Mouse (Mus musculus) brown adipose tissue, adult 24 weeks (tissue): ENCODE data around the gene Tmem88b. TPM values are rescaled to one million over a fixed set of nuclear protein-coding genes. Genes with fewer than 3 reads are reported as not detected.

Source experiments
- H3K27ac ChIP-seq: fragments of 200-500 bp; replicated peaks from 2 replicates; pipeline ENCODE4 v1.5.1; 2012; ENCODE audit warnings: low read depth, mild to moderate bottlenecking, low read length
- H3K4me1 ChIP-seq: fragments of 200-500 bp; 2 replicates; pipeline ENCODE4 v1.6.1; 2012; ENCODE audit warnings: low read length, mixed read lengths; ENCODE audit not compliant: control insufficient read depth, insufficient read depth, insufficient read length
- H3K4me3 ChIP-seq: fragments of 200-500 bp; 2 replicates; pipeline ENCODE4 v1.5.1; 2012; ENCODE audit warnings: low read depth, mild to moderate bottlenecking, low read length, moderate library complexity; ENCODE audit not compliant: insufficient read depth
- polyA plus RNA-seq: library from polyadenylated mRNA; stranded (reverse); fragments of >200 nt; gene quantifications from 2 replicates; pipeline ENCODE4 v1.2.4, GENCODE M21; 2012; ENCODE audit not compliant: missing spikeins, insufficient read depth, insufficient read length

The Tmem88b gene
- 0.42 and 0.67 TPM in 2 replicates for polyA plus RNA-seq

DNA sequence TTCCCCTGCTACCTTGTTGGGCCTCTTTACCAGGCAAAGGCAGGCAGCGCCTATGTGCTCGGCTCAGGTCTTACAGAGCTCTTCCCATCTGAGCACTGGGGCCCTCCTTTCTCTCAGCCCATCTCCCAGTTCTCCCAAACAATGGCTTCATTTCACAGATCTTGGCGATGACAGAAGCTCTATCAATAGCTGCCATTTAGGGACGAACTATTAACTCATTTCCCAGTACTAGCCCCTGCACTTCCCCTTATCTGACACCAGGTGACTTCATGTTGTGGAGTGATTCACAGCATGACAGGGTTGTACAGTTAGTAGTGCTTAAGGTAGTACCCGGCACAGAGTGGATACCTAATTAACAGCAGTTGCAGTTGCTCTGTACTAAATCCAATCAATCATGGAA lies at the start of gene Tmem88b:
TSS of gene Tmem88b (minus strand) at position 56 of the 400 bp plus-strand sequence.
- peaks cover 3% of the 10 kb centered on the region; the same call in 1 of the 2 replicates for H3K4me1 ChIP-seq
- H3K27ac ChIP-seq: no peak within 1 kb of the TSS
- peak within 1 kb of the TSS; percentile 82 for H3K4me3 ChIP-seq

DNA sequence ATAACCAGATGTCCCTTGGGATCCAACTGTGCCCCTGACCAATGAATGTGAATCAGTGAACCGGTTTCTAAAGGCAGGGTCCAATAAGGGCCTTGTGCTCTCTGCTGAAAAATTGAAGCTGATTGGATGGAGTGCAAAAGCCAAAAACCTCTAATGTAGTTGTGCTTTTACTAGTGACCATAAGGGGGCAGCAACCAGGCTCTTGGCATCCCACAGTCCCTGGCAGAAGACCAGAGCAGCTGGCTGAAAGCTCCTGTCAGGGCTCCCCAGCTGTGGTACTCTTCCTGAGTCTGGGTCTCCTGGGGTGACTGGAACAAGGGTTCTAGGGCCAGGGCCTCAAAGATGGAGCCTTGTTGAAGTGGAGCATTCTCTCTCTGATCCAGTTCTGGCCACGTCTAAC lies 48.2 kb upstream of the Tmem88b start:
- H3K27ac ChIP-seq: peak overlapping the region; percentile 60

DNA sequence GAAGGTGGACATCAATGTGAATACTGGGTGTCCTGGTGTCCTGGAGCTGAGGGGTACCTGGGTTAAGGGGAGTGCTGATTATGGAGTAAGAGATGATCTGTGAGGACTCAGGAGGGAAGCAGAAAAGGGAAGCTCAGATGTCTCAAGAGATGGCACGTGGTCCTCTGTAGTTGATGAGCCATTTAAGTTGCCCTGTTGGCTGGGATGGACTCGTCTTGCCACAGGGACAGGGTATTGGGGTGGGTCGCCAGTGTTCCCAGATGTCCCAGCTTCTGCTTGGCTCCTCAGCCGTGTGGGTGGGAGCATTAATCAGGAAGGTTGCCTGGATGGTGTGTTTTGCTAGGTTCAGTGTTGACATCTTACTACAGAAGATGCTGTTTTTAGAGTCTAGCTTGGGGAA lies 47.6 kb upstream of the Tmem88b start:
- Histone ChIP-seq H3K4me3 (no peak overlapping the region), H3K27ac (no peak overlapping the region), H3K4me1 (peaks cover 19% of the 10 kb centered on the region)

More for the DNA sequence above, 48.2 kb upstream of the Tmem88b start:
- H3K4me1 ChIP-seq: peaks cover 21% of the 10 kb centered on the region
- H3K4me3 ChIP-seq: no peak overlapping the region

DNA sequence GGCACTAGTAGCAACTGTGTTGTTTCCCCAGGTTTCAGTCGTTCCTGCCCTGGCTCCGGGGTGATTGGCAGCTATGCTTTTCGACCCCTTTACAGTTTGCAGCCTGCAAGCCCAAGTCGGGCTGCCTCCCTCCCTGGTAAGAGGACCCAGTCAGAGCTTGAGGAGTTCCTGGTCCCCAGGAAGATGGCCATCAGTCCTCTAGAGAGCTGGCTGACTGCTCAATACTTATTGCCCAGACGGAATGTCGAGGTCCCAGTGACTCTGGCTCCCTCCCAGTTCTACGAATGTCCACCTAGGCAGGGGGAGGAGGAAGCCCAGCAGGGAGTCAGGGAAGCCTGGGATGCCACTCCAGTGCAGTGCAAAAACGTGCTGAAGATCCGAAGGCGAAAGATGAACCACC lies 46.6 kb upstream of the Tmem88b start:
- H3K4me1 ChIP-seq: peaks cover 11% of the 10 kb centered on the region
- peak overlapping the region; percentile 77 for H3K27ac ChIP-seq
- H3K4me3 ChIP-seq: peak overlapping the region; percentile 80

DNA sequence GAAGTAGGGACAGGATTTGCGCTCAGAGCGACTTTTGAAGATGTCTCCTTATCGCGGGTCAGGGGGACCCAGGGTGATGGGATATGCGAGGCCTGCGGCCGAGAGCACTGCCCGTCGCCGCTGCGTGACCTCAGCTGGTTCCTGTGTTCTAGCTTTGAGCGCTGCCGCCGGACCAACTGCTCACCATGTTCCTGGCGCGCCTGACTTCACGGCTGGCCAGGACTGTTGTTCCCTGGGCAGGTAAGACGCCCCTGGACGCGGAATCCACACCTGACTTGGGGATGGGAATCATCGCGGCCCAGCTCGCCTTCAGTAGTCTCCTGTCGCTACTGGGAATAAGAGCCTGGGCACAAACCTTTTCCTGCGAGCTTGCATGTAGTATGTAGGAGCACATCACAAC lies 46.2 kb upstream of the Tmem88b start:
- H3K4me3 ChIP-seq: peak overlapping the region; percentile 80
- H3K4me1 ChIP-seq: peaks cover 10% of the 10 kb centered on the region
- peak overlapping the region; percentile 77 for H3K27ac ChIP-seq

DNA sequence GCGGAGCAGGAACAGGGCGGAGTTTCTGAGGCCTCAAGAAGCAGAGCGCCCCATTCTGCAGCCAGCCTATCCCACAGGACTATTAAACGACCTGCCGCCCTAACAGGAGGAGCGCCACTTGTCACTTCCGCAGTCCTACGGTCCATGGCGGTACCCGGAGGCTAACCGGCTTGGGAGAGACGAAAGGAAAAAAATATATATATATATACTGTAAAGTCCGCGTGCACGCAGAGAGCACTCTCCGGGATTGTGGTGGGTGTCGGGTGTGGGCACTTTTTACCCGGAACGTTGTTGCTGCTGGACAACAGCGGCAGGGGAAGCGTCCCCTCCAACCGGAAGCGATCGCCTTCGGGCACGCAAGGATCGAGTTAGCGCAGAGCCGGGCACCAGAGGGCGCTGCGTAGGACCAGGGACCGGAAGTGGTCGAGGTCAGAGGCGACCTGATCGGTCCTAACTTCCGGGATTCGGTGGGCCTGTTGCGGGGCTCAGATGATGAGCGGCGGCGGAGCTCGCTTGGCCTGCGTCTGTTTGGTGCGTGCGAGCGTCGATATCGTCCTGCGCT lies 45.6 kb upstream of the Tmem88b start, which contains the start of gene Aurkaip1:
TSS of gene Aurkaip1 (plus strand) at position 68 of the 562 bp plus-strand sequence.
- Histone ChIP-seq H3K27ac (peak within 1 kb of the TSS; percentile 77), H3K4me1 (peaks cover 10% of the 10 kb centered on the region), H3K4me3 (peak within 1 kb of the TSS; percentile 80)

DNA sequence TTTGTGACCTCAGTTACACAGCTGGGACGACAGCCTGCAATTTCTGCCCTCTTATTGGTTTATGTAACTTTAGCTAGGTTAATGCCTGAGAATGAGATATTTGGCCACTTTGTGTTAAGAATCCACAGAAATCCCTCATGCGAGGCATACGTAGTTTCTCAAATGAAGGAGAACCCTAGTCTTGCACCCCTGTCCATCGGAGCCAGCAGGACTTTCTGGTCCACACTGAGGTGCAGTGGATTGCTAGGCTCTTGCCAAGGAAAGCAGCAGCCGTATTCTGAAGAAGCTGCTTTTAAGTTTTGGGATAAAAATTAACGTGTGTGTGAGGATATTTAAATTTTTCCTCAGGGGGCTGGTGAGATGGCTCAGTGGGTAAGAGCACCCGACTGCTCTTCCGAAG lies 44.9 kb upstream of the Tmem88b start:
- H3K4me1 ChIP-seq: peaks cover 10% of the 10 kb centered on the region
- H3K4me3 ChIP-seq: 0 out of 2 replicates have a peak overlapping the region, but pooled peaks have one; percentile 8
- no peak overlapping the region for H3K27ac ChIP-seq

DNA sequence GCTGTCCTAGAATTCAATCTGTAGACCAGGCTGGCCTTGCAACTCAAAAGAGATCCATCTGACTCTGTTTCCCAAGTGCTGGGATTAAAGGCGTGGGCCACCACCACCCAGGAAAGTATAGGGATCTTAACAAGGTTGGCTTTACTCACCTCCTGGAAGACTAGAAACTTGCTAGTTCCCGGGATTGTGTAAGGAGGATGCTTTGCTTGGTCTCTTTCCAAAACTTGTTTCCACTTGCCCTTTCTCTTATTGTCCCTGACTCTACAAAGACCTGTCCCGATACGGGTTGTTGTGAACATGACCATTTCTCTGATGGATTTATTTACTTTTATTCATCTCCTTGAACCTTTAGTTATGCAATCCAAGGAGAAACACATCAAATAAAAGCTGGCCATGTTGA lies 44.2 kb upstream of the Tmem88b start:
- H3K27ac ChIP-seq: no peak overlapping the region
- peaks cover 10% of the 10 kb centered on the region for H3K4me1 ChIP-seq
- H3K4me3 ChIP-seq: no peak overlapping the region

DNA sequence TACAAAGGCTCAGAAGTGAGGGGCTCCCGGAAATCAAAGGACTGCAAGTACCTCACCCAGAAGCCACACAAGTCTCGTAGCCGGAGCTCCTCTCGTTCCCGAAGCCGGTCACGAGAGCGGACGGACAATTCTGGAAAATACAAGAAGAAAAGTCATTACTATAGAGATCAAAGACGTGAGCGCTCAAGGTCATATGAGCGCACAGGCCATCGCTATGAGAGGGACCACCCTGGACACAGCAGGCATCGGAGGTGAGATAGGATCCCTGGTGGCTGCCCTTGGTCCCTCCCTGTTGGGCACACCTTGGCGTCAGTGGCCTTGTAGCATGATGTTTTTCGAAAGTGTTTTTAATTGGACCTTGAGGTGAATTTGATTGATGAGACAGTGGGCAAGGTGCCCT lies 37.8 kb upstream of the Tmem88b start:
- H3K27ac ChIP-seq: no peak overlapping the region
- H3K4me1 ChIP-seq: no peaks in the 10 kb centered on the region
- H3K4me3 ChIP-seq: no peak overlapping the region

DNA sequence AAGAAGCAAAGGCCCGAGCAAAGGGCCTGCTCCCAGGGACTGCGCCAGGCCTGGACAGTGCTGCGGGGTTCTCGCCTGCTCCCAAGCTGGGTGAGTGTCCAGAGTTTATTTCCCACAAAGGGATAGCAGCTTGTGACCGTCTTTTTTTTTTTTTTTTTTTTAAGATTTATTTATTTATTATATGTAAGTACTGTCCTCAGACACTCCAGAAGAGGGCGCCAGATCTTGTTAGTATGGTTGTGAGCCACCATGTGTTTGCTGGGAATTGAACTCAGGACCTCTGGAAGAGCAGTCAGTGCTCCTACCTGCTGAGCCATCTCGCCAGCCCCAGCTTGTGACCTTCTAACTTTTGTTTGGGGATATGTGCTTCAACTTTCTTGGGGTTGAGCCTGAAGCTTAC lies 35.4 kb upstream of the Tmem88b start:
- Histone ChIP-seq H3K4me1 (no peaks in the 10 kb centered on the region), H3K27ac (no peak overlapping the region), H3K4me3 (no peak overlapping the region)

DNA sequence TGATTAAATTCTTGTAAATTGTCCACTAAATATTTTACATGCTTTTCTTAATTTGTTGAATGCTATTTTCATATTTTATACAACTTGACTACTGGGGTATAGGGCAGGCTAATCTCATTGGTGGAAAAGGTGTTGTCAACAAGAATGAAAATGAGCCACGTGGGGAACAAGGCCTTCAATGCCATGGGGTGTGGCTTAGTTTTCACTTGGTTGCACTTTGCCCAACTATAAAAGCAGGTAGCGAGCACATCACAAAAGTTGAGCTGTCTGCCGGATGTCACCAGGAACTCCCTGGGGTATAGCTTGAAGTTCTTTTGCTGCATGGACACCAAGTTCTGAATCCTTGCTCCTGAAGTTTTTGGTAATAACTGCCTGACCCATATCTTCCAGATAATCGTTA lies 31.9 kb upstream of the Tmem88b start:
- Histone ChIP-seq H3K27ac (no peak overlapping the region), H3K4me3 (no peak overlapping the region), H3K4me1 (peaks cover 8% of the 10 kb centered on the region; the same call in 1 of the 2 replicates)

DNA sequence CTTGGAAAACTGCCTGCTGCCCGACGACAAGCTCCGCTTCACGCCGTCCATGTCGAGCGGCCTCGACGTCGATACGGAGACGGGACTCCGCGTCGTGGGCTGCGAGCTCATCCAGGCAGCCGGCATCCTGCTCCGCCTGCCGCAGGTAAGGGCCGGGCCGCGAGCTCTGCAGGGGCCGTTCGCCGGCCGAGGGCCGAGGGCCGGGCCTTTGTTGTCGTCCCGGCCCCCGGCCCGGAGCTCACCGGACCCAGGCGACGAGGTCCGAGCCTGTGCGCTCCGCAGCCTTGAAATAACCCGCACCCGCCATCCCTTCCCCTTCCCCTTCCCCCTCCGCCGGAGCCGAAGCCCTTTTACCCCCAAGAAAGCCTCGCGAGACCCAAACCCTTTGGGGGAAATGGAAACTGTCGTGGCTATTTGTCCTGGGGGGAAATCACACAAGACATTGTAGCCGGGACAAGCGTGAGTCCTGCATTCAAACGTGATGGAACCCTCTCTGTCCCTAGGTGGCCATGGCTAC lies 27.0 kb upstream of the Tmem88b start:
- peak overlapping the region; percentile 90 for H3K27ac ChIP-seq

DNA sequence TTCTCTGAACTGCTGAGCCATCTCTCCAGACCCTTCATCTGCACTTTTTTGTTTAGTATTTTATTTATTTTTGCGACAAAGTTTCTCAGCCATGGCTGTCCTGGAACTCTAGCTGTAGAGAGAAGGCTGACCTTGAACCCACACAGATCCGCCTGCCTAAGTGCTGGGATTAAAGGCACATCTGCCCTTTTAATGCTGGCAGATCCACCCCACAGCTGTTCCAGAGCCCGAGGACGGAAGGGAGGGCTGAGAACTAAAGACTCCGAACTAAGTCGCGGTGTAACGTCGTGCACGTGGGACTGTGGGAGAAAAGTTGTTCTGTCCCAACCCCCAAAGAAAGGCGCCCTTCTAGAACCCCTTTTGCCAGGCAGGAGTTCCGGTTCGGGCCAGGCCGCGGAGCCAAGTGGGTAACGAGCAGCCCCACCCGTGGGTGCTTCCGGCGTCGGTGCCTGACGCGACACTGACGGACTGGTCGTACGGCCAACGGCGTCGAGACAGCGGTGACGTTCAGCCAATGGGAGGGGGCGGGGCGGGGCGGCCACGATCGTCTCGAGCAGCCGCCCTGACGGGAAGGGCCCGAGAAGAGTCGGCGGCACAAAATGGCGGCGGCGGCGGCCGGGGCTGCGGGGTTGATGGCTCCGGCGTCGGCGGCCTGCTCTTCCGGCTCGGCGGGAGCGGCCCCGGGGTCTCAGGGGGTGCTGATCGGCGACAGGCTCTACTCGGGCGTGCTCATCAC lies 26.4 kb upstream of the Tmem88b start, which contains the start of gene Ccnl2:
TSS of gene Ccnl2 (plus strand) at position 561 of the 736 bp plus-strand sequence.
- H3K4me3 ChIP-seq: peak within 1 kb of the TSS; percentile 95
- peaks cover 8% of the 10 kb centered on the region; the same call in 1 of the 2 replicates for H3K4me1 ChIP-seq
- peak within 1 kb of the TSS; percentile 99 for H3K27ac ChIP-seq

More for the DNA sequence above, 27.0 kb upstream of the Tmem88b start:
- Histone ChIP-seq H3K4me1 (peaks cover 8% of the 10 kb centered on the region; the same call in 1 of the 2 replicates), H3K4me3 (peak overlapping the region; percentile 95)

DNA sequence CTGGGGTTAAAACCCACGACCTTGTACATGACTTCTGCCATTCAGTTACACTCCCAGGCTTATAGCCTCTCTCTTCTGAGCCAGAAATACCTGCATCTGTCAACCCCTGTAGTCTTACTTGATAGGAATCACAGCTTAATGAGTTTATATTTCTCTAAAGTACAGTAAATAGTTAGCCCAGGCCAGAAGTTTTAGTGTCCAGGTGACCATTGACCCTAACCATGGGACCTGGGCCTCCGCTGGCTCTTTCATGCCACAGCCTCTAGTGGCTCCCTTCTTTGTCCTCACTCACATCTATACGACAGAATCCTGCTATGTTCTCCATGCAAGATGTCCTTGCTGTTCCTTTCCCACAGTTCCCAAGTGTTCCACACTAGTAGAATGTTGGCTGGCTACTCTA lies 22.2 kb upstream of the Tmem88b start:
- H3K4me3 ChIP-seq: no peak overlapping the region
- H3K27ac ChIP-seq: no peak overlapping the region
- H3K4me1 ChIP-seq: 0 out of 2 replicates have a peak, but pooled peaks cover under 1% of the 10 kb centered on the region

DNA sequence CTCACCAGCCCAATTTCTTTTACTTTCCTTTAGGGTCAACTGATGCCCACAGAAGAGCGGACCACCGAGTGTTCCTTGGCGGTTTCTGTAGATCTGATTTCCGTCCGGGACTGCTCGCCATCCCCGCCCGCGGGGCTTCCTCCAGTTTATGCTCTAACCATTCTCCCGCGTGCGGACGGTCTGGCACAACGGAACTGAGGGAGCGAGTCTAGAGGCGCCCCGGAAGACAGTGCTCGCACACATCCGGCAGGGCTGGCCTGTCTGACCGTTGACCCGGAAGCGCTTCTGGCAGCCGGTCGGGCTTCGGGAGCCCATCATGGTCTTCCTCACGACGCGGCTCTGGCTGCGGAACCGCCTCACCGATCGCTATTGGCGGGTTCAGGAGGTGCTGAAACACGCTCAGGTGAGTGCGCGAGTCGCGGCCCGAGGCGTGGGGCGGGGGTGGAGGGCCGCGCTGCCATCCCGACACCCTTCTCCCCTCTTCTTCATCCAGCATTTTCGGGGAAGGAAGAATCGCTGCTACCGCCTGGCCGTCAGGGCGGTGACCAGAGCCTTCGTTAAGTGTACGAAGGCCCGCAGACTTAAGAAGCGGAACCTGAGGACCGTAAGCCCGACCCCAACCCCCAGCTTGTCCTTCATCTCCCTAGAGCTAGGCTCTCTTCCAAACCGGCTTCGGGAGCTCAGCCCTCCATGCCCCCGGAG lies 17.8 kb upstream of the Tmem88b start:
- peak overlapping the region; percentile 77 for H3K27ac ChIP-seq
- H3K4me3 ChIP-seq: peak overlapping the region; percentile 96
- H3K4me1 ChIP-seq: 0 out of 2 replicates have a peak, but pooled peaks cover 2% of the 10 kb centered on the region
